Mouse (Mus musculus) brain, embryonic 14.5 days (tissue): ENCODE data around the gene Slc35g2. TPM values are rescaled to one million over a fixed set of nuclear protein-coding genes. Genes with fewer than 3 reads are reported as not detected.

ENCODE experiments used
- DNase-seq: peaks from one replicate; pipeline ENCODE4 v3.0.0-alpha.2; 2011; ENCODE audit warnings: low read depth
- CTCF ChIP-seq: fragments of 200-500 bp; IDR thresholded peaks from 2 replicates; pipeline ENCODE4 v1.5.1; 2012; ENCODE audit warnings: inconsistent platforms, mild to moderate bottlenecking, moderate library complexity, borderline replicate concordance; ENCODE audit not compliant: insufficient read depth, insufficient read length; ENCODE audit errors: extremely low read depth
- POLR2A ChIP-seq: fragments of 200-500 bp; IDR thresholded peaks from 2 replicates; pipeline ENCODE4 v1.6.1; 2012; ENCODE audit warnings: mild to moderate bottlenecking, inconsistent platforms, borderline replicate concordance; ENCODE audit not compliant: poor library complexity, insufficient read depth, insufficient read length, severe bottlenecking; ENCODE audit errors: extremely low read depth
- polyA plus RNA-seq: library from polyadenylated mRNA; depleted of rRNA; stranded (reverse); fragments of >200 nt; gene quantifications from 2 replicates; pipeline ENCODE4 v1.2.3, GENCODE M21; 2012; rRNA removed

Slc35g2 gene
- 6.8 and 7.5 TPM in 2 replicates for polyA plus RNA-seq

DNA sequence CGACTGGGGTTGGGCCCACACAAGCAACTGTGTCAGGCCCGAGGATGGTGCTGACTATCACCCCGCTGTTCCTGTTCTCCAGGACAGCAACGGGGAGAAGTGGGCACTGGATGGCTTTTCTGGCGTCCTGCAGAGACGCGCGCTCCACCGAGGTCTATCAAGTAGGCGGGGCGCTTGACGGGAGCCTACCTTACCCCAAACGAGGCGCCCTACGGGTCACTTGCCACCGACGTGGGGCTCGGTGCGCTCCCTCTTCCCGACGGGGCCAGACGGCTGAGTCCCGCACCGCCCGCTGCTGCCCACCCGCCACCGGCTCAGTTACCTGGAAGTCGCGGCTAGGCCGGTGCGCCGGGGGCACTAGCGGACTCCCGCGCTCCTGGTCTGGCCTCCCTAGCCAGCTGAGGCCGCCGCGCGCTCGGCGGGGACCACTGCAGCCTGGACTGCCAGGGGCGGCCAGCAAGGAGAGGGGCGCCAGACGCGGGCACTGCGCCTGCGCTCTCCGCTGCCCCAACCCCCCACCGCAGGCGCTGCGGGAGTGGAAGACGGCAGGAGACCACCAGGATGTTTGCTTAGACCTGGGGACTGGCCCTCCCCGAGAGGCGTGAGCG lies at the start of gene Slc35g2:
Gene Slc35g2, minus strand, starts transcription at position 465 of the 608 bp plus-strand sequence.
- TF ChIP-seq POLR2A (peak; percentile 48), CTCF (peak; percentile 36; the same call in 1 of the 2 replicates)
- DNase-seq = peak; percentile 89

DNA sequence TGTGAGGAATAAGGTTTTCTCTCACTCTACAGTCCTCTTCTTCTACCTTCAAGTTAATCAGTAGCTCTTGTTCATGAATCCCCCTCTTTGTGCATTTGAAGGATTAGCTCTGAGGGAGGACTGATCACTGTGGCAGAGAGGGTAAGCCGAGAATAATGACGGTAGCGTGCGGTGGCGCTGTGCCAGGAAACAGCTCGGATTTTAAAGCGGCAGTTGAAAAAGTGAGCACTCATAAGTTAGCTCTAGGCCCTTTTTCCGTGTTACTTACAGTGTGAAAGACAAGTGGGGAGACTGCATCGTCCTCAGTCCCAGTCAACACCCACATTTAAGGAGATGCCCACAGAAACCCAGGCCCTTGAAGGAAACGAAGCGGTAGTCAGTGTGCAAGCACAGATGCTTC lies 46.1 kb upstream of the Slc35g2 start:
- TF ChIP-seq POLR2A (no peak), CTCF (no peak)
- peak; percentile 92 for DNase-seq

DNA sequence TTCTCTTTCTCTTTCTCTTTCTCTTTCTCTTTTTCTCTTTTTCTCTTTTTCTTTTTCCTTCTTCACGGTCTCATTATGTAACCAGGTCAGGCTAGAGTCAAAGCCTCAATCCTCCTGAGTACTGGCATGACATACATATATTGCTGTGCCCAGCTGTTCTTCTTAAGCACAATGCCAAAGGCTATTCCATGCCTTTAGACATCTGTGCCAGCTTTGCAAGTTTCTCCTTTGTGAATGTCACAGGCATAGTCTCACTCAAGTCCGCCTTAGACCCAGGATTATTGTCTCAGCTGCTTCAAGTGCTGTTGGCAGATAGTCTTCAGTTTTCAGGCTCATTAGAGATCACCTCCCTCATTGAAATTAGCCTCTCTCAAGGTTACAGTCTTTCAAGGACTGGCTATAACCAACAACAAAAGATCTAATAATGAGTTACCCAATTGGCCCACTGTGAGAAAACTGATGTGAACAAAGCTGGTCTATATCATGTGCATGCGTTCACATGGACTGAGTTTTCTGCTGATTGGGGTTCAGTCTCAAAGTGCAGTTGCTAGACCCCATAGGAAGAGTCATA lies 42.7 kb upstream of the Slc35g2 start:
- peak; percentile 80 for DNase-seq
- TF ChIP-seq POLR2A = no peak
- no peak for TF ChIP-seq CTCF

DNA sequence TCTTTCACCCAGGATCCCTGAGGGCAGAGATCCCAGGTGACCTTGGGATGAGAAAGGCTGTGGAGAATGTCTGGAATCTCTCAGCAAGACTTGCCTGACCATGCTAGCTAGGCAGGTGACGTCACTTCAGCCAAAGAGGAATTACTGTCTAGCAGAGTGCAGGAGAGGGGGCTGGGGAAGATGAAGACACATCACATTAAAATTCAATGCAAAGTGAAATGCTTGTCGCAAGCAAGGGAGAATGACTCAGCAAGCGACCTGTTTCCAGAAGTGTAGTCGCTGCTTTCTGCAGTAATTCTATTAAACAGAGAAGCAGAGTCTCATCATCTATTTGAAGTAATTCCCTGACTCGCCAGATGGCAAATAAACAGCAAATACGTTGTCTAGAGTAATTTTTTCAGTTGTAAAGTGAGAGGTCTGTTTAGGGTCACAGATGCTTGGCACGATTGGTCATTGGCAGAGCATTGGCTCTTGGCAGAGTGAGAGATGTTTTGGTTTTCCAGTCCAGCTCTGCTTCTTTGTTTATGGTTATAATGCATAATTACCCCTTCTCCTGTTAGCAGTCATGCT lies 35.2 kb upstream of the Slc35g2 start:
- TF ChIP-seq CTCF (no peak), POLR2A (no peak)
- DNase-seq = peak; percentile 78

DNA sequence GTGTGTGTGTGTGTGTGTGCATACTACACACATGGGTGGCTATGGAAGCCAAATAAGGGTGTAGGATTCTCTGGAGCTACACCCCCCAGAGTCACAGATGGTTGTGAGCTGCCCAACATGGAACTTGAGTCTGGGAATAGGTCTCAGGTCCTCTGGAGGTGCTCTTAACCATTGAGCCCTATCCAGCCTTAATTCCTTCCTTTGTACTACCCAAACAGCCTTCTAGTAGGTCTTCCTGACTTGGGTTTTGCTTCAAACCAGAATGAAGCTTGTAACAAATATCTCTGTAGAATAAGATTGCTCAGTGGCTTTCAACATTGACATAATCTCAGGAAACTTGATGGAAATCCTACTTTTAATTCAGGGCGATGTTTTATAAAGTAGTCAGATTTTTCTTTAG lies 34.6 kb upstream of the Slc35g2 start:
- no peak for TF ChIP-seq CTCF
- no peak for TF ChIP-seq POLR2A

DNA sequence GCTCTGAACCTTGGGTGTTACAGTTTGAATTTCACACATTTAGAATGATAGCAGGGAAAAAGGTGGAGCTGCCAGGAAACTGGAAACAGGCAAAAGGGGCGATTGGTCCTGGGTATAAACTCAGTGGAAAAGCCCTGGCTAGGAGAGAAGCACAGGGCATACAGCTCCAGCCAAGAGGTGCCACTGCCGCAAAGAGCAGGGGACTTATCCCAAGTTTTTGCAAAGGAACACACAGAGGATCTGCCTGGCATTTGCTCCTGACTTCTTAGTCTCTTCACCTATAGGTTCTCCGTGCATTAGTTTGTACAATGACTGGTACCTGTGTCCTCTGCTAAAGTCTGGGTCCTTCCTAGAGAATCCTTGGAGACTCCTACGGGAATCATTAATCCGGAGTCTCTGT lies 32.3 kb upstream of the Slc35g2 start:
- TF ChIP-seq CTCF = no peak
- TF ChIP-seq POLR2A = no peak
- no peak for DNase-seq

More for the DNA sequence above, 34.6 kb upstream of the Slc35g2 start:
- no peak for DNase-seq

DNA sequence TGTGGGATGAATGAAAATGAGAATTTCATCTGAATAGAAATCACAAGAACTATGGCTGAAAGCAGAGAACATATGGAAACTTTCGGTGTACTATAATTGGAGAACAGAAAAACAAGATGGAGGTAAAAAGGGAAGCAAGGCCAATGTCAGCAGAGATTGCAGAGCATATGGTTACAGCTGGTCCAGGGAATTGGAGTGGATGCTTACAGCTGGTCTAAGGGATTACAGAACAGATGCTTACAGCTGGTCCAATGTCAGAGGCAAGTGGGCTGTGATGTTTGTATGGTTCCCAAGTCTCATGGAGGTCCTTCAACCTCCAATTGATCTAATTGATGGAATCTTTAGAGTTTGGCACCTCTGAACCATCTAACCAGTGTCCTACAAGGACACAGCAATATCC lies 31.2 kb upstream of the Slc35g2 start:
- DNase-seq = no peak
- TF ChIP-seq CTCF (no peak), POLR2A (no peak)

DNA sequence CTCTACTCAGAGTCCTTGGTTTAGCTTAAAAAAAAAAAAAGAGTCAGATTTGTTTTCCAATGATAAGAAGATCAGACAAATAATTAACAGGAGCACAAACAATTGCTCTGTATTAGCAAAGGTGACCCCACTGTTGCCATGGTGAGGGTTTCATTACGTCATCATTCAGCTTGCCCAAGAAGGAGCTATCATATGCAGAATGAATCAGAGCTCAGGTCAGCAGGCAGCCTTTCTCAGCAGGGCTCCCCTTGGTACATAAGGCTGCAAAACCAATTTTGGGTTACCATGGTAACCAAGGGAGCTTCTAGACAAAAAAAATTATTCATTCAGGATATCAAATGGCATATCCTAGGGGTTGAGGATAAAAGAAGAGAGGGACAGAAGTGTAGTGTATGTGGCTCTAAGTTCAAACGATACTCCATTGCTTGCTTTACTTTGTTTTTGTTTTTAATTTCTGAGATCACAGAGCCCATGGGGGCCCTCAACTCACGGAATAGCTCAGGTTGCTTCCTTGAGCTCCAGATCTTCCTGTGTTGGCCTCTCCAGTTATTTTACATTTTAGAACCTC lies 29.0 kb upstream of the Slc35g2 start:
- peak; percentile 78 for DNase-seq

DNA sequence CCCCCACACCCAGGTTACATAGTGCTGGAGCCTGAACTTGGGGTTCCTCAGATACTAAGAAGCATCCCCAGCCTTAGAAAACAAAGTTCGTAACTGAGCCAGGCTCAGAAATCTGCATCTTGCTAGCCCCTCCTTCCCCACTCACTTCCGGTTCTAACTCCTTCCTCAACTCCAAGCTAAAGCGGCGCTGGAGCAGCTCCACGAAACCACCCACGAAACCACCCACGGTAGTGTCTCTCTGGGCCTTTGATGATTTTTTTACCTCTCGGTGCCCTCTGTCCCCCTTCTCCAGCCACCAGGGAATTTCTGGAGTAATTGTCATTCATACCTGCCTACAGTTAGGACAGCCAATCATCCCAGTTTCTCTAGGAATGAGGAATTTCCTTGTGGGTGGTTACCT lies 26.7 kb upstream of the Slc35g2 start, which contains the start of gene Stag1:
Gene Stag1, plus strand, starts transcription at position 253 of the 400 bp plus-strand sequence.
- no peak for DNase-seq
- TF ChIP-seq POLR2A (no peak), CTCF (no peak)

More for the DNA sequence above, 29.0 kb upstream of the Slc35g2 start:
- TF ChIP-seq POLR2A (no peak), CTCF (no peak)

DNA sequence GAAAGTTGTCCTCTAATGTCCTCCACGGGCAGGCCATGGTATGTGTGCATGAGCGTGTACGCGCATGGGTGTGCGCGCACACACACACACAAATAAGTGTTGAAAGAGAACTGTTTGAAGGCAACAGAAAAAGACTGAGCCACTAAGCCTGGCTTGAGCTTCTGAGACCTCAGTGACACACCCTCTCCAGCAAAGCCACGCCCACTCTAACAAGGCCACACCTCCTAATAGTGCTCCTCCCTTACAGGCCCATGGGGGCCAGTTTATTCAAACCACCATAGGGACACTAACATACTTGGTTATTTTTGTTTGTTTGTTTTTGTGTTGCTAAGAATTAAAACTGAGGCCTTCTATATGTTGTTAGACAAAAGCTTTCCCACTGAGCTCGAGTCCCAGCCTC lies 25.4 kb upstream of the Slc35g2 start:
- TF ChIP-seq POLR2A = no peak
- TF ChIP-seq CTCF = no peak

DNA sequence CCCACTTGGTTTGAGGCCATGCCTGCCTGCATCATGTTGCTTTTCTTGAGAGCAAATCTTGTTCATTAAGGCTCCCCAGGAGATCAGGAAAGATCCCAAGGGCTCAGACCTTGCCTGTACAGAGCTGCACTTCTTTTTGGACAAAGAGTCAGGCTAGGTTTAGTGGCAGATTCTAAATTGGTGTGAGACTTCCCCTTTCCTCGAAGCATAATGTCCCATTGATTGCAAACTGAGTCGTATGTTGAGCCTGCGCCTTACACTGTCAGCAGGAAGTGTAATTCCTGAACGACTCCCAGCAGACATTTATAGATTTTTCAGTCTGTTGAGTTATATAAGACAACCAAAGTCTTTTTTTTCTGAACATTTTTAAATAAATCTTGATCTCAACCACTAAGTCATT lies 19.6 kb upstream of the Slc35g2 start:
- DNase-seq = no peak
- TF ChIP-seq CTCF (no peak), POLR2A (no peak)

More for the DNA sequence above, 25.4 kb upstream of the Slc35g2 start:
- DNase-seq = no peak

DNA sequence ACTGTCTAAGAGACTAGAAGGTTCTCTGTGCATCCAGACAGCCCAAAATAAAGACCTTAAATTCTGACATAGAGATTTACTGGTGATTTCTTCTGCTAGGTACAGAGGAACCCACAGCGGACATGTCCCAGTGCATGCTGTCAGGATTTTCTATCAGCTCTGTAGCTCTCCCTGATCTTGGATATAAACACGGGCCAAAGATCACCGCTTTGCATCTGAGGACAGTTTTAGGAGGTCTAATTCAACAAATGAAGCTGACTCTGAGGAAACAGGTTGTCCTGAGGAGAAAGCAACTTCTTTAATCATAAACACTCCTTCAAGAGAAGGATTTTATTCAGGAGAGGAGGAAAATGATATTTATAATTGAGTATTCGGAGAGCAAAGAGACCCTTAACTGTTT lies 13.1 kb upstream of the Slc35g2 start:
- TF ChIP-seq POLR2A (no peak), CTCF (no peak)
- DNase-seq = no peak

DNA sequence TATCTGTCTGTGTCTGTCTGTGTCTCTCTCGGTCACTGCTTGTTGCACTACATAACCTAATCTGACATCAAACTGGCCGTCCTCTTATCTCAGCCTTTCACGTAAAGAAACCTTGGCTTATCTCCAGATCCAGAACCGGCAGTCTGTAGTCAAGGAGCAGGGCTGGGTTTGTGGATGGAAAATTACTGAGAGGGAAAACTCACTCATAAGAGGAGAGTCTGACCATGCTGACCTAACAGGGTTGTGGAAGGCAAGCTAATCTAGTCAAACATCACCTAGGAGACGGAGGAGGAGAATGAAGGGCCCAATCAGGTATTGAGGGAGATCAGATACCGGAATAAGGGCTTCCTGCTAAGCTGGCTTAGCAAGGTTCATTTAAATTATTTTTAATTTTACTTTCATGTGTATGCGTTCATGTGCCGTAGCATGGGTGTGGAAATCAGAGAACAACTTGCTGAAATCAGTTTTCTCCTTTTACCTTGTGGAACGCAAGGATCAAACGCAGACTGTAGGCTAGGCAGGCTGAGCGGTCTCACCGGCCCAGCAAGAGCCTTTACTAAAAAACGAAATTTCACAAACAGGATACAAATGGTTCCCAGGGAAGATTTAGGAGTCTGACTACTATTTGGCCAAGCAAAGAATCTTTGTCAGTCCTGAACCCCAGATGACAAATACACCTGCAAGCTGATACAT lies 12.1 kb upstream of the Slc35g2 start:
- TF ChIP-seq POLR2A = no peak
- TF ChIP-seq CTCF = no peak
- peak; percentile 59 for DNase-seq

DNA sequence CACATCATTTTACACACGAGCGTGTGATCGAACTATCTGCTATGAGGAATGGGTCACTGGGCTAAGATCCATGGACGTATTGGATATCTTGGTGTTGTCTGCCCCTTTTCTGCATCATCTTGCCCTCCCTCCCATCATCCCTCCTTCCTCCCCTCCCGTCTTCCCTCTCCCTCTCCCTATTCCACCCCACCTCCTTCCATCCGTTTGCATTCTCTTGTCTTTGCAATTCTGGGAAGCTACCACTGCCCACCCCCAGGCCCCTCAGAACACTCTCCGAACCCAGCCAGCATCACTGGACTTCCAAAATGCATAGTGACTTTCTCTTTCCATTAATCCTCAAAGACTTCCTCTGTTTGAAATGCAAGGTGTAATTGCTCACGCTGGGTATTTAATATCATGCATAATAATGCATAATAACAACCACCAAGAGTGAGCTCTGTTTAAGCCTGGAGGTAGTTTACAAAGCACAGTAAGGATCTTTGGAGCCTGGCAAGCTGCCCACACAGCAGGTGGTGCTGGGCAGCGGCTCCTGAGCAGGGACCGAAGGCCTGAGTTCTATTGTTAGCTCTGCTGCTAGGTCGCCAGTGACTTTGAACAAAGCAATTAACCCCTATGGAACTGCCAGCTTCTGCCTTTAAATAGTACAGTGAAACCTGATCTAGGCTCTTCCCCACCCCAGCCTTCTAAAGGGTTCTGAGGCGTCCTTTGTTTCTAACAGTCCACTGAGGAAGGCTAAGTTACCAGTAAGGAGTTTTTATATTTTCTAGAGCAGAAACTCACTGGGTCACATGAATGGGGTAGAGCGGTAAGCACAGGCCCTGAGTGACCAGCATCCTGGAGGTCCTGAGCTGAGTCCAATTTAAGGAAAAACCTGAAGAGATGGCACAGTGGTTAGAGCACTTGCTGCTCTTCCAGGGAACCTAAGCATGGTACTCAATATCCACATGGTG lies 10.9 kb upstream of the Slc35g2 start:
- no peak for TF ChIP-seq POLR2A
- no peak for TF ChIP-seq CTCF
- peak; percentile 89 for DNase-seq
